Mouse (Mus musculus): ENCODE results near the gene Npm3.

- TF ChIP-seq MAX (IDR thresholded peaks at IDR 0.05) (no peak), USF1 (IDR thresholded peaks at IDR 0.05; ENCODE audit: low read depth) (no peak), CTCF (IDR thresholded peaks at IDR 0.05; ENCODE audit: control insufficient read depth, insufficient read depth, insufficient read length) (no peak)
Observed at GRCm38 (mm10) chr19:45740233-45740632, 9.2 kb downstream of the Npm3 start.

All from C2C12 (cell line).